Mouse (Mus musculus) lung, postnatal 14 days (tissue): ENCODE measurements around the gene Prr32.

Experiments used
- DNase-seq: peaks from one replicate; pipeline ENCODE4 v3.0.0; 2021

Prr32 gene

DNA sequence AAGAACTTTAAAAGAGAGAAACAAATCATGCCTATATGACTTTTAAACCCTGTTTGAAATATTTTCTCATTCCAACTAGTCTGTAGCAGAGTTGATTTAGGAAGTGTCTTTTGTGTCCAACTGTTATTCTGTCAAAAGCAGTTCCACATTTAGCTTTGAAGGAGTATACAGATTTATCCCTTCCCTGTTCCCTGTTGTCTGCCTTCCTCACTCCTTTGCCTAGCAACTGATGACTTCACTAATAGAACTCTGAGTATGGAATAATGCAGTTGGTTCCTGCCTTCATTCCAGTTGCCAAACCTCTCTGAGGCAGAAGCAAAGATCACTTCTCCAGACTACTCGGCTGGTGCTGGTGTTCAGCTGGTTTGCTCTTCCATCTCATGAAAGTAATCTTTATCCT lies at the start of gene Prr32:
Gene Prr32 (plus strand): TSS at position 301 of the 400 bp plus-strand sequence.
- DNase-seq = no peak
